Mouse (Mus musculus) left cerebral cortex, adult 18-20 months (tissue): ENCODE results near the gene Capn13. TPM values are rescaled to one million over a fixed set of nuclear protein-coding genes. Genes with fewer than 3 reads are reported as not detected.

Source experiments
- DNase-seq, 2 experiments: peaks; one replicate each; pipeline ENCODE4 v3.0.0; 2021 to 2022; ENCODE audit warnings: low spot score in 2 of 2, mixed read lengths in 1 of 2
- total RNA-seq, 2 experiments: library from RNA; stranded (reverse); gene quantifications; 2 replicates each; pipeline ENCODE4 v1.2.3; 2021

Capn13 gene
- total RNA-seq, 2 experiments from 2014 or later: not detected

GRCm38 (mm10) chr17:73343632-73344390 is 56.9 kb downstream of the Capn13 start:
- no peak for DNase-seq

DNA sequence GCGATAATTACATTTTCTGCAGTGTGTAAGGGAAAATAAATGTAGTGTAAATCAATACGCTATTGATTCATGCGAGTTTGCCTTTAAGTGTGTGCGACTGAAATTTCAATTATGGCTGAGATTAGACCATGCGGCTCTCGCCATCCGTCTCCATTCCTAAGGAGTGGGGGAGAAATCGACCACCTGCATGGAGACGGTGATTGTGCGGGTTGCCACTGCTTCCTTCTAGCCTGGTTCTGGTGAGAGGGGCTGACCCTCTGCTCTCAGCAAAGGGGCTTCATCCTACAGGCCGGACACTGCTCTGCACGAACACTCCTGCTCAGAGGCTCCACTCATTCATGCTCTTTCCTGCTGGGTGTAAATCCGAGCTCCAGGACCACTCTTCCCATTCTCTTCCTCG is 58.0 kb downstream of the Capn13 start:
- DNase-seq: no peak

DNA sequence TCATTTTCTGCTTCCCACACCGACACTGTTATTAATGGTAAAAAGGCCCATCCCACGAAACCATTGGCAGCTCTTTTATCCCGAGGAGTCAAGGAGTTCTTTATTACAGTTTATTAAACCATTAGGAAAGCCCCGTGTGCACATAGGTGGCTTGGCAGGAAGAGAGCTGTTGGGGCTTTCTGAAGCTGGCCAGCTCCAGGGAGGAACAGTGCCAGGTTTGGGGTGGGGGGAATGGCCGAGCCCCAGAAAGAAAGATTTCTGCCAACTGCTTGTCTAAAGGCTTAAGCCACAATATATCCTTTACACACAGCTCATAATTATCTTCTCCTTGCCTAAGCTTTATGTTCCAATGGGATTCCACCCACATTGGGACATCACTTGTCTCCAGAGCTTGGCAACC is 71.6 kb downstream of the Capn13 start:
- DNase-seq: no peak

GRCm38 (mm10) chr17:73325314-73325713 is 75.4 kb downstream of the Capn13 start:
- DNase-seq: no peak

- no peak for DNase-seq
These were observed 75.9 kb downstream of the Capn13 start for GRCm38 (mm10) chr17:73324732-73325131.

GRCm38 (mm10) chr17:73323981-73324380 is 76.7 kb downstream of the Capn13 start:
- DNase-seq: no peak

DNA sequence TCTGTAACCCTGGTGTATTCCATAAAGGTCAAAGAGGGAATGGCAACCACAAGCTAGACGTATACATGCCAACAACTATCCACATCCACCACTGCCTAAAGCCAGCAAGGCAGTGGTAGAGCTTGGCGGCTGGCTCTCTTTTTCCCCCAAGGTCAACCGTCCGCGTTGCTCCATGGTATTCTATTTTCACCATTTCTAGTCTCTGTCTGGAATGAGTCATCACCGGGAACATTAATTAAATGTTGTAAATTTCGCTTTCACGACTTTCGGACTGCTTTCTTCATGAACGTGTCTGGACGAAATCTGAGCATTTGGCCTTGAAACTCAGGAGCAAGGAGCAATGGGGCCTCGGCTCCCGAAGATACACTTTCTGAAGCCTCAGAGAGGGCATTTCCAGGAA is 85.9 kb downstream of the Capn13 start:
- no peak for DNase-seq

- DNase-seq: no peak
These were observed 89.2 kb downstream of the Capn13 start for GRCm38 (mm10) chr17:73311491-73311890.

GRCm38 (mm10) chr17:73308691-73309090 is 92.0 kb downstream of the Capn13 start:
- no peak for DNase-seq

GRCm38 (mm10) chr17:73306626-73307025 is 94.0 kb downstream of the Capn13 start:
- DNase-seq: no peak

DNA sequence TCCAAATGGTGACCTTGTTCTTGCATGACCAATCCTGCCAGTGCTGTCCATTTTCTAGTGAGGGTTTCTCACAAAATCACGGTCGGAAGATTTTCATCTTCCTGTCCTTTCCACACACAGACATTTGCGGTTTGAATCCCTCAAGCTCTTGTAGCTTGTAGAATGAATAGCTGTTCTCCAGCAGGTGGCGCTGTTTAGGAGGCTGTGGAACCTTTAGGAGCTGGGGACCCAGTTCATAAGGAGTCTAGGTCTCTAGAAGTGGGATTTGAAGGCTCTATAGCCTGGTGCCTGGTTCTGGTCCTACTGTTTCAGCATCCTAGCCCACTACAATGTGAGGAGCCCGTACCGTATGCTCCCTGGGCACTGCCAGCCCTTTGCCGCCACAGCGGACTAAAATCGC is 95.0 kb downstream of the Capn13 start:
- DNase-seq: peak; percentile 53 to 75

DNA sequence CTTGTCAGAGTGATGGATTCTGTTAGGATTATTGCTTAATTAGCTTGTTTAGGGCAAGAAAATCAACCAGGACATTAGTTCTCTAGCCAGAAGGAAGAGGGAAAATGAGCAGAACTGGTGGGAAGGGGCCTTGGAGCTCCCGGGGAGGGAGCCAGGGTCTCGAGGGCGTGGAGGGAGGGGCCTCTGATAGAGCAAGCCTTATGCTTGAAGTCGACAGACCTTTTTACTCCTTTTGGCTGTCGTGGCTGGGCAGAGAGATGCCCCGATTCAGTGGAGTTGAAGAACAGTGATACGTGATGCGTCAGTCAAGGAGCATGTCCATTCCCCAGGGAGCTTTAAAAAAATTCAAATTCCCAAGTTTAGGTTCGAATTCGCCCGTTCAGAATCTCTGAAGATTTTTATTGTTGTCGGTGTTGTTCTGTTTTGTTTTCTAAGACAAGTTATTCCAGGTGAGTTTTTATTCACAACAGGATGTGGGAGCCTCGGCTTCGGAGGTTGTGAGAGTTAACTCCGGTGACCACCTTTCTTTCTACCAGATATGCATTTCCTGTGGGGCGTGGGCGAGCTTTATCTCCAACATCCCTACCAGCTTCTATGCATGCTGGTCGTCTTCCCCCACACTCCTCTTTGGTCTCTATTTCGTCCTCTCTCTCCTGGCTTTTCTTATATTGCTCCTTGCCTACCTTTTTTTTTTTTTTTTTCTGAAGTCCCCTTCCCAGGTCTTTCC is 96.4 kb downstream of the Capn13 start:
- DNase-seq: no peak

- no peak for DNase-seq
These were observed 97.0 kb downstream of the Capn13 start for GRCm38 (mm10) chr17:73303676-73304075.

DNA sequence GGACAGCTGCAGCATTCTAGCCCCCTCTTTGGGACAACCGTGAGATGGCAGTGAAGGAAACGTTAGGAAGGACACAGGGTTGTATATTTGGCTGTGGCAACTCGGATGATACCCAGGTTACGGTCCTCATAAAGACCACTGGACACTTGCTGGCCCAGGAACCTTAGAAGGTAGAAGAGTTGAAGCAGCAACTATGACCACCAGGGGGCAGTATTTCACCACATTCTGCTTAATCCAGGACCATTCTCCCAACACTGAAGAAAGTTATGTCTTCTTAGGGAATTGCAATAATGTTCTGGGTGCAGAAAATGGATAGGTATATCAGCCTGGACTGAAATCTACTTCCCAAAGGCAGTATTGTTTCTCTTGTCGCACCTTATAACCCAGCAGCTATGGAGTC is 97.4 kb downstream of the Capn13 start:
- DNase-seq: peak; percentile 69 to 89

DNA sequence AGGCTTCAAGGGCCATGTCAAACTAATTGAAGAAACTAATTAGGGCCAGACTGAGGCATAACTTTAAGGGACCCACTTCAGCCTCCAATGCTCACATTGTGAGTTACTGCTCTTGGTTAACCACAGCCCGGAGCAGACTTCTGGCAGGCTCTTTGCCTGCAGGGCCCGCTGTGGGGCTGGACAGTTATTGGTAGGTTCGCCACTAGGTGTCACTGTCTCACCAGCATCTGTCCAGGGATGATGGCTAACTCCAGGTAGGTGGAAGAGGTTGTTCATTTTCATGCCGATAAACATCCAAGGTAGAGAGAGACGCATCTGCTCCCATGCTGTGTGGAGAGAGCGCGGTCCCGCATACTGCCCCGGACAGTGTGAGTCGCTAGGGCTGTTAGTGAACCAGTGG is 98.6 kb downstream of the Capn13 start:
- DNase-seq: peak; percentile 71 to 82

DNA sequence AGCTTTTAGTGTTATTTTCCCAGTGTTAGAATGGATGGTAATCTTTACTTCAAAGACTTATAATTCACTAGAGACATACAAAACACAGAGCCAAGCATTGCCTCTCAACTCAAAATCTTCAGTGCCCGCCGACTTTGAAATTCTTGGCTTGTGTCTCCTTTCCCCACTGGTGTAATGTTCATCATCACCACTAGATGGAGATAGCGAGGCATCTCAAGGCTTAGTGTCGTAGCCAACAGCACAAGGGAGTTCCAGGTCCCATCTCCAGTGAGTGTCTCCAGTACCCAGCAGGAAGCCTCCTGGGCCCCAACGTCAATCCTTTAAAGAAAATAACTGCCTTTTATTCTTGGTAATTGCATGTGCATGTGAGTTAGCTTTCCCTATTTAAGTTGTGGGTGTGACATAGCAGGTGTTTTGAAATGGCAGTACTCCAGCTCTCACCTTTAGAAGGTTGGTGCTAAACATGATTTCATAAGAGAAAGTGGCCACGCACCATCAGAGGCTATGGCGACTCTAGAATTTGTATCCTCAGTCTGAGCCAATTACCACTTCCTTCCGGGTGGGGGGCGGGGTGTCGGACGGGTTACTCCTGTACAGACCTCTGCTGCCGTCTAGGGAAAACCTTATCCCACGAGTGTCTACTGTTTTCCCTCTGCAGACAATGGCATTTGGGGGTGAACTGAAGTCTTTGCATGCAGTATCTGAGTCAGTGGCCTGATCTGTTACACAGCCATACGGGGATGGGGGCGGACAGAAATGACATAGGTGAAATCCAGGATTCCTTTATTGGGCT is 99.2 kb downstream of the Capn13 start:
- peak; percentile 72 to 75 for DNase-seq

GRCm38 (mm10) chr17:73300147-73300880 is 100.4 kb downstream of the Capn13 start:
- no peak for DNase-seq

DNA sequence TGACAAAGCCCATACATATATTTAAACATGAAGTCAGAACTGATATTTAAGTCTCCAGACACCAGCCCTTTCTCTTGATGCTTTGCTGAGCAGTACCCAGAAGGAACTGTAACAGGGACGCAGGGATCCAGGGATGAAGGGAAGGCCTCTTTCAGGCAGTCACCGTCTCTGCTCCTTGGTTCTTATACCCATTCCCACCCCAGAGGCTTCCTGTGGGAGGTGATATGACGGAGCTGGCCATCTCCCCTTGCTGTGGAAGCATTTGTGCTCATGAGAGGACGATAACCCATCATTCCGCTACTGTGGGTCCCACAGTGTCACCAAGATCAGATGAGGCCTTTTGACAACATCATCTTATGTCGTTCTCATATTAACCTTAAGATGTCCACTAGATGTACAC is 101.7 kb downstream of the Capn13 start:
- no peak for DNase-seq

- DNase-seq: peak; percentile 74 to 76
These were observed 103.8 kb downstream of the Capn13 start for GRCm38 (mm10) chr17:73296855-73297254.

DNA sequence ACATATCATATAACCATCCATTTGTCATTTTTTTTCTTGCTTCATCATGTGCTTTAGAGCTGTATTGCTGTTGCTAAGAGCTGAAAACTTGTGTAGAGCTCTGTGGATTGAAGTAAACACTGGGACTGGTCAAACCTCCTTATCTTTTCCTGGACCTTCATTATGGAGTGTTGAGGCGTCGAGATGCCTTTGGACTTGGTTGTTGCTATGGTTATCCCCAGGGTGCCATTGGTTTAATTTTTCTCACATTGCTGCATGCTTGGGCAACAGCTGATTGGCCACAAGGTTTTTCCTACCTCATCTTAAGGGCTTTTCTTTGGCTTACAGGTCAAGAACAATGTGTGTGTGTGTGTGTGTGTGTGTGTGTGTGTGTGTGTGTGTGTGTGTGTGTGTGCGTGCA is 107.4 kb downstream of the Capn13 start:
- DNase-seq: no peak

DNA sequence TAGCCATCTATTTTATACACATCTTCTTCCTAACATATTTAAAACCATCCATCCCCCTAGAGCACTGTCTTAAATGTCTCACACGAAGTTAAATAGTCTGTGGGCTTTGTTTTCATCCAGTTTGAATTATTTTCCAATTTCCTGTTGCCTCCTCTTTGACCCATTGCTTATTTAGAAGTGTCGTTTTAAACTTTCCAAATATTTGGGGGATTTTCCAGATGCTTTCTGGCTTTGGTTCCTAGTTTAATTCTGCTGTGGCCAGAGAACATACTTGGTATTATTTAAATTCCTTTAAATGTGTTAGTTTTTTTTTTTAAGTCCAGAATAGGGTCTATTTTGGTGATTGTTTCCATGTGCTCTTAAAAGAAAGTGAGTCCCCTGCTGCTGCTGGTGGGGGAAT is 116.4 kb downstream of the Capn13 start:
- DNase-seq: no peak
